Mouse (Mus musculus): Measurements from ENCODE around the gene Hck.

Gene Hck

DNA sequence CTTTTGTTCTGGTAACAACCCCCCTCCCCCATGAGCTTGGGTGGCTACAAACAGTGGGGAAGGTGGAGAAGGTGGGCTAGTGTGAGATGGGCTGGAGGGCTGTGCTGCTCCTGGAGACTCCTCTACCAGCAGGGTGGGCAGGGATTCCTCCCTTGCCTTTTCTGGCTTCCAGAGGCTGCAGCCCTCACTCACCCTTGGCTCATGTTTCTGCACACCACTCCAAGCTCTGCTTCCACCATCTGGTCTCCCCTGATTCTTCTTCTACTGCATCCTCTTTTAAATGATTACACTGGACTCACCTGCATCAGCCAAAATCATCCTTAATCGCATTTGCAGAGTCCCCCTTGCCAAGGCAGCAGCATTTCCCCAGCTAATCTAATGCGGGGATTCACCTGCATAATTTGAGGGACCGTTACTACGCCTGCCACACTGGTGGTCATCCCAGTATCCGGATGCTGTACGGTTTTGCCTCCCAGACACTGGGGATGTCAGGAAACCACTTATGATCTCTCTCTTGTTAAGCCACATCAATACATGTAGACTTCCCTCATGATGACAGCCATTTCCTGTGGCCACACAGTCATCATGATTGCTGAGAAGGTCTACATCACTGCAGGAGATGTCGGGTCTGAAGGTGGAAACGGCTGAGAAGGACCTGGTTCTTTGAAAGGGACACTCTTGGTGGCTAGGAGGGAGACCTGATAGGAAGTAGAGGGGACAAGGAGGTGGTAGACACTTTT lies 43.8 kb downstream of the Hck start:
- no peak for DNase-seq

DNA sequence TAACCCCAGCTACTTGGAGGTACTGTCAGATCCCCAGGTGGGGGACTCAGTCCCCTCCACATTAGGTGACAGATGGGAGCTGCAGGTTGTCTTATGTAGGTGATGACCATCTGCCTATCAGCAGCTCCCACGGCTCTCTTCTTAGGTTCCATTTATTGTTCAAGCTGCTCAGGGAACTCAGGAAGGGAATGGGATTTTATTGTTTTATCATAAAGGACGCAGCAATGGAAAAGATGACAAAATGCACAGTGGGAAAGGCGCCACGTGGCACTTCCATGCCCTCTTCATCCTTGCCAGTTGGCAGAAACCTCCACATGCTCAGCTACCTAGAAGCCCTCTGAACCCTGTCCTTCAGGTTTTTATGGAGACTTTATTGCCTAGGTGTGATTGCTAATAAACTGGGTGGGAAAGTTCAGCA lies 44.8 kb downstream of the Hck start:
- no peak for DNase-seq

DNA sequence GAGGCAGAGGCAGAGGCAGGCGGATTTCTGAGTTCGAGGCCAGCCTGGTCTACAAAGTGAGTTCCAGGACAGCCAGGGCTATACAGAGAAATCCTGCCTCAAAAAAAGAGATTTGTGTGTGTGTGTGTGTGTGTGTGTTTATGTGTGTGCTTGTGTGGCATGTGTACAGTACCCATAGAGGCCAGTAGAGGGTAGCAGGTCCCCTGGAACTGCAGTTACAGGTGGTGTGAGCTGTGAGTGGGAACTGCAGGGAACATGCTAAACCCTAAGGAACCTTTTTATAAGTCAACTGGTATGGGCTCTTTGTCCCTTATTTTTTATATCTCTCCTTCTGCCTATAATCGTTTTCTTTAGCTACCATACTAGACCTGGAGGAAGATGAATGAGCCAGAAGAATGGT lies 49.0 kb downstream of the Hck start:
- DNase-seq, result no peak

DNA sequence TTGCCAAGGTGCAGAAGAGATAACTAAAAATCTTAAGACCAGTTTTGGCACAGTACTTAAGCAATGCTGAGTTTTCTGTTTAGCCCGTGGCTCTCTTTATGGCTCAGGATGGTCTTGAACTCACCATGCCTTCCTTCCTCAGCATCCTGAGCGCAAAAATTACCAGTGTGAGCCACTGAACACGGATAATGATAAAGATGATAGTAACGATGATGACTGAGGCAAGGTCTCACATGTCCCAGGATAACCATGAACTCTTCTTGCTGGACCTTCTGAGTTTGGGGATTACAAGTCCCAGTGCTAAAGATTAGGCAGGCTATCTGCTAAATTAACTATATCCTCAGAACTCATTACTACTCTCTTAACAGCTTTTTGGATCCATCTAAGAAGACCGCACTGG lies 51.9 kb downstream of the Hck start:
- DNase-seq, result no peak

DNA sequence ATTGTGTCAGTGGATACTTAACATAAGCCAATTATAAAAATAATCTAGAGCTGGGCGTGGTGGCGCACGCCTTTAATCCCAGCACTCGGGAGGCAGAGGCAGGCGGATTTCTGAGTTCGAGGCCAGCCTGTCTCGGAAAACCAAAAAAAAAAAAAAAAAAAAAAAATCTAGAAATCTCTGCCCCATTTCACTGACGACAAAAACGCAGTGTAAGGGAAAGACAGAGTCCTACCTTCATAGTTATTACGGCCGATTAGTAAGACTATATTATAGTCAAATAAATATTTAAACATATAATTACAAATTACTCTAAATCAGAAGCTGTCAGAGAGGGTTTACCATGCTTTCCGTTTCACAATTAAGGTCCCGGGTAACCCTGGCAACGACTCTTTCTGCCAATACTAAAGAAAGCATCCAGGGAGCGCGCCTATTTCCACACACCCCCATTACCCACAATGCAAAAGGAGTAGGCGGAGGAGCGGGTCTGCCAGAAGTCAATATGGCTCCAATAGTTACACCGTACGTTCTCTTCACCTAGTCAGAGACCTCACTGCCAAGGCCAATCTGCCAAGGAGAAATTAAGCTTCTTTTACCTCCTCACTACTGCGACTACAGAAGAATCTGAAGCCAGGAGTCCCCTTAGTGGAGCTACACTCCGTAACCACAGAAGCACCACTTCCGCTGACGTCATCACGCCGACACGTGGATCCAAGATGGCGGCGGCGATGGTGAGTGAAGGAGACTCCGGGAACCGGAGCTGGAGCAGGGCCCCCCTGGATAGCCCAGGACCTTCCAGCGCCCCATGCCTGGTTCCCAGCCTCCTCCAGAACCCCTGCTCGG lies 52.8 kb downstream of the Hck start, which contains the start of gene Tm9sf4:
Gene Tm9sf4 (plus strand): TSS at position 460 of the 840 bp plus-strand sequence.
- DNase-seq, result peak; percentile 94 to 95

DNA sequence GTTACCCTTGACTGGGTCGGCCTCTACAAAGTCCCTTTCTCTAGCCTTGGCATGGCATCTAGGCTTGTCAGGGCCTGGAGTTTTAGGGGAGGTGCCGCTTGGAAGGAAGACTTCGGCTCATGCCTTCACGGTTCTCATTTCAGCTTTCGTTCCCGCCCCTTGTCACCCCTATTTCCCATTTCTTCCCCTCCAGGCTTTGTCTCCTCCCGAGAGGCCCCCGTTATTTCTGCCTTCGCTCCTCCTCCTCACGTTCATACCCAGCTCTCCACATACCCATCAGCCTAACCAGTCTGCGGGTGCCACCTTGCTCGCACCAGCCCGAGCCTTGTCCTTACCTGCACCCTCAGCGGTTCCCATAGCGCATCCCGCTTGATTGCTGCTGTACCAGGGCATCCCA lies 53.4 kb downstream of the Hck start:
- DNase-seq, result no peak

DNA sequence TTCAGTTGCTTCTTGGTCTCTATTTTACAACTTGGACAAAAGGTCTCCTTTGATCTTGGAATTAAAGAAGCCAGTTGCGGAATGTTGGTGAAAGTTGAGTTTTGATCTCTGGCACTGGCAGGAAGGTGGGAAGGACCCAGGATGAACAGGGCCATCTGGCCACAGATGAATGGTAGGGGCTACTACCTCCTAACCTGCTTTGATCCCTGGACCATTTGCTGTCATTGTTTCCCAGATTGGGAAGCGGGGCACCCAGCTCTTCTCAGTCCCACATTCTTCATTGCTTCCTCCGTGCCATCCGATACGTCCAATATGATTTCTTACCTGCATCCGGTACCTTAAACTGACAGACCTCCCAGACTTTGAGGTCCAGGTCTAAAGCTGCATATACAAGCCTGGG lies 58.9 kb downstream of the Hck start:
- no peak for DNase-seq

DNA sequence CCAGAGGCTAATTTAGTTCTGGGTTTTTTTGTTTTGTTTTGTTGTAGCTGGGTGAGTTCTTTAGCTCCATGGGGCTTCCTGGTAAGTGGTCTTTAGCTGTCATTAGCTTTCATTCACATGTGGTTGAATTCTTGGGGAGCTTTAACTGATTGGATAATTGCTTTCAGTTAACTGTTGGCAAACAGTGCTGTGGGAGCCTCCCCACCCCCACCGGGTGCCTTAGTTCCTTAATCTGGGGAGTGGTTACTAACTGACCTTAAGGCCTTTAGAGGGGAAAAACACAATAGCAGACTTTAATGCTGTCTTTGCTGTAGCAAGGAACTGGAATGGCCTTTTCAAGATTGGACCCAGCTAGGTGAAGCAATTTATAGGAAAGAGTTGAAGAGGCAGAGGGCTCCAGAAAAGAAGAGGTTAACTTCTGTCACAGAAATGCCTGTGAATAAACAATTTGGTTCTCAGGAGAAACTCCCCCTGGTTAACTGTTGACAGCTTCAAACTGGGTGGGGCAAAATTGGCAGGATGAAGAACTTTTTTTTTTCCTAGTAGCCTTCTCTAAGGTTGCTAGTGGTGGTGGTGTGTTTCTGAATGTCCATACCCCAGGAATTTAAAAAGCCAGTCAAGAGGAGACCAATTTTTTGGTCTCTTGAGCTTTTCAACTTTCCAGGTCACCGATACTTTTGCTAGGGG lies 60.0 kb downstream of the Hck start:
- peak; percentile 54 to 67 for DNase-seq

DNA sequence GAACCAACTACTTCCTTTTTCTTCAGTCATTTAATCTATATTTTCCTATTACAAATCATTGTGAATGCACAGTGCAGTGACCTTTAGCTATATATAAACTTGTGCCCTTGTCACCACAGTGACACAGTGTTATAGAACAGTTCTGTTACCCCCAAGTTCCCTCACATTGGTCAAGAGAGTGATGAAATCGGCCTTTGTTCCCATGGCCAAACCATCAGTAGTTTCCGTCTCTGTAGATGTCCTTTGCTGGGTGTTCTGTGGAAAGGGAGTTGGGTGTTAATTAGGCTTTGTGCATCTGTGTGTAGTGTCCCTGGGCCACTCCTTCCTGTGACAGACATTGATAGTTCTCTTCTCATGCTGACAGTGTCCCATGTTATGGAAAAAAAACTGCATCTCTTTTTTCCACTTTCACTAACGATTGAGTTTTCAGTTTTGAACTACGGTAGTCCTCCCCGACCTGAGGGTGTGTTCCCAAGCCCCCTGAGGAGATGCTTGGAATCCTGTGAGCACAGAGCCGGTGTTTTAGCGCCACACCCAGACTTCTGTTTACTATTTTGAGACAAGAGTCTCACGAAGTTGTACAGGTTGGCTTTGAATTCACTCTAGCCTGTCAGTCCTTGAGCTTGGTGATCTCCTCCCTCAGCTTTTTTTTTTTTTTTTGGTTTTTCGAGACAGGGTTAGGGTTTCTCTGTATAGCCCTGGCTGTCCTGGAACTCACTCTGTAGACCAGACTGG lies 62.4 kb downstream of the Hck start:
- no peak for DNase-seq

DNA sequence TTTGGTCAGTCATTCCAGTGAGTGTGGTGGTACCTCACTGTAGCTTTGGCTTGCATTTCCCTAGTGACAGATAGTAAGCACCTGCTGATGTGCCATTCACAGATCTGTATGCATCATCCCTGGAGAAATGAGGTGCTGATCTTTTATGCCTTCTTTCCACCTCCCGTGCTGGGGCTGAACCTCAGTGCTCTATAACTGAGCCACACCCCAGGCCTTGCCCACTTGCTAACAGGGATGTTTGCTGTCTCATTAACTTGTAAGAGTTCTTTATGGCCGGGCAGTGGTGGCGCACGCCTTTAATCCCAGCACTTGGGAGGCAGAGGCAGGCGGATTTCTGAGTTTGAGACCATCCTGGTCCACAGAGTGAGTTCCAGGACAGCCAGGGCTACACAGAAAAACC lies 63.7 kb downstream of the Hck start:
- no peak for DNase-seq

DNA sequence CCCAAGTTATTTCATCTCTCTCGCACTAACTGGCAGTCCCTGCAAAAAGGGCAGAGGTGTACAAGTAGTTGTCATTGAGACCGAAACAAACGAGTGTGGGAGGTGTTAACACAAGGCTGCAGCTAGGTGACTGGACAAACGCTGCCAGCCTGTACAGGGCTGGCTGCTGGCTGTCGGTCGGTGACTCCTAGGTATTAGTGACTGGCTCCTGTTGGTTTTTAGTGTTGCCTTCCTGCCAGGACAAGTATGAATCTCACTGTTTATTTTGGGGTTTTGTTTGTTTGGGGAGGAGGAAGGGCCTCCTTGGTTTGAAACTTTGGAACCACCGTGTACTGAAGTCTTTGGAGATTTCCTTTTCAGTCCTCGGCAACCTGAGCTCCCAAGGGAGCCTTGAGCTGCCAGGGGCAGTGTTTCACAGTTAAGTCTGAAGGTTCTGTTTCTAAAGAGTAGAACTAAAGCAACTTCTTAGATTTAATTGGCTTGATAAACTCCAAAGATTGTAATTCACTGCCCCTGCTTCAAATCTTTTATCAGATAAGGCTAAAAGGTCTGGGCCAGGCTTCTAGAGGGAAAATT lies 67.8 kb downstream of the Hck start:
- DNase-seq, result no peak

DNA sequence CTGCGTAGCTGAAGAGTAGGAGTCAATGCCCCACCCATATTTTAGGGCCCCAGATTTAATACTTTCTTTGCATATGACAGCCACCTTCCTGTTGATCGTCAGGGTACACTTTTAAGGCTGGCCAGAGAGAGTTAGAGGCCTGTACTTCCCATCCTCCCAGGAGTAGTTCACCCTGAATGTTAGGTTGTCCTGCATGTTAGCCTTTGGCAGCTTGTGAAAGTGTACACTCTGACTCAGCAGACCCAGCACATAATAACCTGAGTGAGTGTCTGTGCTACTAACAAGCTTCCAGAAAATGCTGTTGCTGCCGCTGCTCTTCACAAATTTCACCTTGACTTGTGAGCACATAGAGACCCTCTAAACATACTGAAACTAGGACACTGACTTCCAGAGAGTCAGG lies 68.9 kb downstream of the Hck start:
- no peak for DNase-seq

DNA sequence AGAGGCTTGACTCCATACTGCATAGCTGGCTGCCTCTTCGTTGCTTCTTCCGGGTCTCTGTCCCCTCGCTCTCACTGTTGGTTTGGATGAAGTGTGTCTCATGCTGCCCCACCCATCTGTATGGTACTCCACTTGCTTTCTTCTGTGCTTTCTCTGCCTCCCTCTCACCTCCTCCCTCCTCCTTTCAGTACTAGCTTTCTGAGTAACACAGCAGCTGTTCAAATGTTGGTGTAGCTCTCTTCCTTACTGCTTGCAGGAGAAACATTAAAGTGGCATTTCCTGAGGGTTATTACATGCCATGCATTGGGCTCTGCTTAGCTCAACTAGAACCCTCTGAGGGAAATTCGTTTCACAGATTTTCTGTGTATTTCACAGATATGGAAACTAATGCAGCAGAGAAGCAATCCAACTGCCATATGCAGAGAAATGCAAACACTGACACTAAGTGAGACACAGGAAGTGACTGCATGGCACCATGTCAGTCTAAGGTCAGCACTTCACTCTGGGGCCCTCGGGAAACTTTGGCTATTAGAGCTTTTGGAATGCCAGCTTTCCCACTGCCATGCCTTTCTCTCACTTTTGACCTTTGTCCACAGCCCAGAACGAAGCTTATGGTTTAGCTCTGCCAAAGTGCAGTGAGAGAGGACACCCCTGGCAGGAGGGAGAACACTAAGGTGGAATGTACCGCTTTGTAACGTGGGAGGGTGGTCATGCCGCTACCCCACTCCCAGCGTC lies 71.0 kb downstream of the Hck start:
- peak in 1 of 2 experiments; percentile 24 for DNase-seq

DNA sequence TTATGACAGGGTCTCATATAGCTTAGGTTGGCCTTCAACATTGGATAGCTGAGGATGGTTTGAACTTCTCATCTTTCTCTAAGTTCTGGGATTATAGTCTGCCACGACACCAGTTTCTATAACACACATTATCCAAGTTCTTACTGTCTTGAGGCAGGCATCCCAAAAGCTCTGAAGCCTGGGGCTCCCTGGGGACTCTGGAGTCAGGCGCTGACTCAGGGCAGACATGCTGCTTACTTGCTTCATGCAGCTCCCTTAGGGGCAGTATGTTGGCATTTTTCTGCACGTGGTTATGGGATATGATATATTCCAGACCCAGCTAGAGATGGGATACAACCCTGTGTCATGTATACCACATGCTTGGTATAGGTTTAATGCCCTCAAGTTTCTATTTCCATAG lies 71.7 kb downstream of the Hck start:
- DNase-seq, result no peak

DNA sequence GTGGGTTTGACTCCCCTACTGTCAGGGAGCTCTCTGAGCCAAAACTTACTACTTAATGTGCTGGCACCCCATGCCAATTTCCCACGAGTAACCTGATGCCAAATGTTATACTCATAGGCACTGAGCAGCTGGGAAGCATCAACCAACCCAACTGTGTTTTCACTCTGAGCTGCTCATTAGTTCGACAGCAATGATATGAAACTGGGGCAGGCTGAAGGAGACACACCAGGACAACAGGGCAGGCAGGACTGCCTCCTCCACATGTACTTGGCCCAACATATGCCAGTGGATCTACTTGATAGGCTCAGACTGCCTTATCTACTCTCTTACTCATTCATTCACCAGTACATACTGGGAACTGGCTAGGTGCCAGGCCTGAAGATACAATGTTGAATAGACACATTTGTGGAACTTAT lies 77.9 kb downstream of the Hck start:
- DNase-seq, result no peak

DNA sequence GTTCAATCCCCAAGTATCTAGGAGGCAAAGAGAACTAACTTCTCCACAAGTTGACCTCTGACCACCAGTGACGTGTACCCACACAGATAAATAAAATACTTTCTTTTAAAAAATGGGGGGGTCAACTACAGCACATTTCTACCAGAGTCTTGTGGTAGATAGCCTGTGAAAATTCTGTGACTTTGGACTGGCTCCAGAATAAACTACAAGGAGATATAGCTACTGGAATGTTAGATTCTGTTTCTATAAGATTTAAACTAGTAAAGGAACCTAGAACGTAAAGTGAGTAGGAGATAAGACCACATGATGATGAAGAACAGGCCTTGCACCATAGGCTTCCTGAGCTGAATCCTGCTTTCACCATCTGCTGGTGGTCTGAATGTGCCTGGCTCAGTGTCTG lies 79.6 kb downstream of the Hck start:
- no peak for DNase-seq

DNA sequence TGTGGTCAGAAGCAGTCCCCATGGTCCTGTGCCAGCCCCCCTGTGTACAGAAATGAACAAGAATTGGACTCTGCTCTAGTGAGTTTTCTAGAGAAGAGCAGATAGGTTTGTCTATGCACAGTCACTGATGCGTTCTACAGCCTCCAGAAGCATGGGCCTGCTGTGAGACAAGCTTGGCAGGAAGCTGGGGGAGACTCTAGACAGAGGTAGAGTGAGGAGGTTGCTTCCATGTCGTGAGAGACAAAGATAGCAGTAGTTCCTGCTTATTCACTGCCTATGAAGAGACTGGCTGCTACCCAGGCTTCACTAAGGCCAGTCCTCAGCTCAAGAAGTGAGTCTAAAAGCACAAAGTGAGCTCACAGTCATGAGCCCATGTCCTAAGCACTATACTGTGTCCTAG lies 83.0 kb downstream of the Hck start:
- DNase-seq, result no peak

DNA sequence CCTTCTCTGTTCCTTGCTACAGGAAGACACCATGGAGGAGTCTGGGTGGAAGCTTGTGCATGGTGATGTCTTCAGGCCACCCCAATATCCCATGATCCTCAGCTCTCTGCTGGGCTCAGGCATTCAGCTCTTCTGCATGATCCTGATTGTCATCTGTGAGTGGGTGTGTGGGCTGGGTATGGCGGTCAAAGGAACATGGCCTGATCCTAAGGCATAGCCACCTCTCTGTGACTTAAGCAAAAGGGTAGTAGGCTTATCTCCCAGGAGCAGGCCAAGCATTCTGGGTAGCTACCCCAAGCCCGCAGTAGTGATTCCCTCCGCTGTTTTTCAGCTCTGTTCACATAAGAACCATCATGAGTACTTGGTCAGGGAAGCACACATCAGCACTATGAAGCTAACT lies 86.0 kb downstream of the Hck start:
- DNase-seq, result no peak

DNA sequence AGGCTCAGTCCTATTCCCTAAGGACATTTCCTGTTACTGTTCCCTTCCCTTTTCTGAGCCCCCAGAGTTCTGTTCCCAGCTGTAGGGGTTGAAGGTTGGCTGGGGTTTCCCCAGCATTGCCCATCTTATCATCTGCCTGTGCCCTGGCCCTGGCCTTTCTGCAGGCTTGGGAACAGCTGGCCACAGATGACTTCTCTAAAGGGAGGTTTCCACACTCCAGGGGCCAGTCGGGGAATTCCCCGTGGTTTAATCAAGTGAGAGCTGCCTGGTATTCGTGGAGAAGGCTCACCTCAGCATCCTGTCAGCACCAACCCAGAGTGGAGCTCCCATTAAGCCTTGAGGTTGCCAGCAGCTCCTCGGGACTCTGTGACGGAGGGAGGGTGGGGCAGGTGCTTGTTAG lies 90.2 kb downstream of the Hck start:
- DNase-seq, result peak in 1 of 2 experiments; percentile 32

DNA sequence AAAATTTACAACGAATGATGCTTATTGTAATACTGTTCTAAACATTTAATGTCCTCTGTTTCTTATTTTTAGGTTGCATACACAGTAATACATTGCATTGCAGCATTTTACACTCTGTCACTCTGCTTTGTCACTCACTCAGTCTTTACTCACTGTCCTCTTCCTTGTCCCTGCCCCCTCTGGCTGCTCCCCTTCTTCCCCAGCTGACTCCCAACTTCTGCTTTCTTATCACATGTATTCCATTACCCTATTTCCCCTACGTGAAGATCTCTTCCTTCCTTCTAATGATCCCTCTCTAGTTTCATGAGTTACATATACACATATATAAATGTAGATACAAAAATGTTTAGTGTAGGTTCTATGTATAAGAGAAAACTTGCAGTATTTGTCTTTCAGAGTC lies 90.8 kb downstream of the Hck start:
- DNase-seq, result no peak
